Mouse (Mus musculus): ENCODE measurements around the gene Gm281. TPM values are rescaled to one million over a fixed set of nuclear protein-coding genes. Genes with fewer than 3 reads are reported as not detected.

Gene Gm281
- not detected in 2 replicates for polyA plus RNA-seq (2012; rRNA removed; ENCODE audit: low replicate concordance)

GRCm38 (mm10) chr14:13914387-13915082 is at the start of gene Gm281:
Gene Gm281 (minus strand): TSS chr14:13914478.

GRCm38 (mm10) chr14:13961401-13962112 is 47.3 kb upstream of the Gm281 start, which contains the start of the genes Atxn7 and Thoc7:
Gene Atxn7 (plus strand): TSS chr14:13961440.
Gene Thoc7 (minus strand): TSS chr14:13961852.

Other genes starting within 250 kb of the Gm281 start
- not detected in 2 replicates for gene Sntn, start 243.6 kb downstream of the Gm281 start, polyA plus RNA-seq (2012; rRNA removed; ENCODE audit: low replicate concordance)
- gene Atxn7, start 47.0 kb upstream of the Gm281 start, polyA plus RNA-seq (2012; rRNA removed; ENCODE audit: low replicate concordance): 35.5 and 38.3 TPM in 2 replicates
- 7.0 and 37.7 TPM in 2 replicates for gene Thoc7, start 47.4 kb upstream of the Gm281 start, polyA plus RNA-seq (2012; rRNA removed; ENCODE audit: low replicate concordance)
- 17.1 and 36.4 TPM in 2 replicates for gene Psmd6, start 206.5 kb upstream of the Gm281 start, polyA plus RNA-seq (2012; rRNA removed; ENCODE audit: low replicate concordance)